Mouse (Mus musculus) layer of hippocampus, adult 9-11 months (tissue): Measurements from ENCODE around the gene Mboat7.
"Not testable (repeated sequence)": the region's sequence is repeated elsewhere in the genome, so short reads cannot be mapped to it uniquely, and the experiment has no call there.

Source experiments
- DNase-seq: peaks from one replicate; pipeline ENCODE4 v3.0.0; 2022

Gene Mboat7

DNA sequence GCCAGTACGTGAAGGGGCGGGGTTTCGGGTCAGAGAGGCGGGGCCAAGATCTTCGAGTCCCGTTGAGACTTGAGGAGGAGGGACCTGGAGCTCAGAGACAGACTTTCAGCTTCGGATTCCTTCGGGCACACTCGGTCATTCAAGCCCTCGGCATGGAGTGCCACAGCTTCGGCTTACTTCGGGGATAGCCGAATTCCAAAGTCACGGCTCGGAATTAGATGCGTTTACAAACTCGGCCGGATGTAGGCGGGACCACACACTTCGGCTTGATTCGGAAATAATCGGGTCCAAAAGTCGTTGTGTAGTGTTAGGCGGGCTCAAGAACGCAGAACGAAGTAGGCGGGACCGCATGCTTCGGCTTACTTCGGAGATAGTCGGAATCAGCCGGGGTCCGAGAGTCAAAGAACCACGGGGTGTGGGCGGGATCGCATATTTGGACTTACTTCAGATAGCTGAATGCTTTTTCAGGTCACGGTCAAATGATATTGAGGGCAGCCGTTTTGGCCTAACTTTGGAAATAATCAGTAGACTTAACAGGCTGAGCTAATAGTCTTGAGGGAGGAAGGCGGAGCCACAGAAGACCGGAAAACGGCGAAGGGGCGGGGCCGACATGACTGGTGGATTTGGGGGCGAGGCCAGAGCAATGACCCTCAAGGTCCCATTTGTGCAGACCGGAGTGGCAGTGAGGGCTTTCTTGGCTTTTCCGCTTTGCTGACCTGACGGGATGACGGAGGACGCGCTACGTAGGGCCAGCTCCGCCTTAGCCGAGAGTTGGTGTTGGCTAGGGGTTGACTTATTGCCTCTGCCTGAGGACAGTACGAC, at the start of gene Mboat7:
Mboat7 (minus strand) TSS at position 537 of the 822 bp plus-strand sequence.
- peak; percentile 98 for DNase-seq

DNA sequence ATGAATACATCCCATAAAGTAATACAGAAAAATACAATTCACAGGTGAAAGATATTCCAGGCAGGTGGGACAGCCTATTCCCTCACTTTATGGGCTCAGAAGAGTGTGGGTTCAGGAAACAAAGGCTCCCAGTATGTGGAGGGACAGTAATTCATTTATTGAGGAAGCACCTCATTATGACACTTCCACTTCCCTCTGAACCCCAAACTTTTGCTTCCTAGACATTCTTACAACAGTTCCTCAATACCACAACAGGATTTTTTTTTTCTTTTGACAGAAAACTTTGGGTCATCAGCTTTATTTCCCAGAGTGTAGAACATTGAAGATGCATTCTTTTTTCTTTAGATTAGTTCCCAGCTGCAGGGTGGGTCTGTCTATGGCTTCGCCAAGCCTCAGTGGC, 39.4 kb upstream of the Mboat7 start:
- DNase-seq = not testable (repeated sequence)

DNA sequence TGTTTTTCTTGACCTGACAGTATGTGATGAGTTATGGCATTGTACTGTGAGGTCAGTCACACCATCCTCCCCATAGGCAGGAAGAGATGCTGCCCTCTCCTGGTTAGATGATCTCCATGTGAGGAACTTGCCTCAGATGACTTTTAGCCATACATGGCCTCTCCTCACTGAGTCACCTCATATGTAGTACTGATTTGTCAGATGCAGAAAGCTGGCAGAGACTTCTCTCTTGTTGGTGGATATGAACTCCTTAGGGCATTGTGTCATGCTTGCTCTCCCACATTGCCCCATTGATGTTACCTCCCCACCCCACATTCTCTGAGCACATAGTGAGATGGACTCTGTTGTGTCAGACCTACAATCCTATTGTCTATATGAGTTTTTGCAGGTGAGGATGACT, 32.1 kb upstream of the Mboat7 start:
- DNase-seq = not testable (repeated sequence)

DNA sequence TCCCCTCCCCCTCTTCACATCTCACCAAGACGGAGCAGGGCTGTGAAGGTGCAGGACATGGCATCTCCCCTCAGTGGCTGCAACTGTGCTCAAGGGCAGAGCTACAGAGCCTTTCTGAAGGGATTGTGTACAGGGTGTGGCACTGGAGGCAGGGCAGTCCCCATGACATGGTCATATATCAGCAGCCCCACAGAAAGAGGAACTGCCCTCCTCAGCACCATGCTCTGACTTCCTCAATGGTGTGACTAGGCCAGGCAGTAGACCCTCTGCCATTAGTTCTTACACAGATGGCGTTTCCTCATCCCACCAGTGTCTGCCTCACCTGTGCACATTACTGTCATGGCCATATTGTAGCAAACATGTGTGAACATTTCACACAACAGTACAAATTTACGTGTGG, 26.9 kb upstream of the Mboat7 start, which contains the start of gene Pirb:
Pirb (minus strand) TSS at position 124 of the 400 bp plus-strand sequence.
- not testable (repeated sequence) for DNase-seq

DNA sequence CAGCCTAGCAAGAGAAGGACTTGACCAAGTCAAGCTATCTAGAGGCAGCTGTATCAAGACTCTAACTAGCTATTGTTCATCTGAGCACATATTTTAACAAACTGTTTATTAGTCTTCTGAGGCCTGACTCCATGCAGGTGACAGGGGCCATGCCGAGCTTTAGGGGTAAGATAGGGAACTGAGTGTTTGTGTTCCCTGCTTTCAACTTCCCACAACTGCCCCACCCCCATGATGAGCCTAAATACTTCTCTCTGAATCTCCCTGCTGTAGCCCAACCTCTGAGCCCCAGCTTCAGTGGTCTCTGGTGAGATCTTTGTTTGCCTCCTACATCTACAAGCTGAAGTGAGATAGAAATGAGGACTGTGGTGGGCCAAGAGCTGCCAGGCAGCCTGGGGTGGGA, 21.9 kb upstream of the Mboat7 start:
- no peak for DNase-seq

DNA sequence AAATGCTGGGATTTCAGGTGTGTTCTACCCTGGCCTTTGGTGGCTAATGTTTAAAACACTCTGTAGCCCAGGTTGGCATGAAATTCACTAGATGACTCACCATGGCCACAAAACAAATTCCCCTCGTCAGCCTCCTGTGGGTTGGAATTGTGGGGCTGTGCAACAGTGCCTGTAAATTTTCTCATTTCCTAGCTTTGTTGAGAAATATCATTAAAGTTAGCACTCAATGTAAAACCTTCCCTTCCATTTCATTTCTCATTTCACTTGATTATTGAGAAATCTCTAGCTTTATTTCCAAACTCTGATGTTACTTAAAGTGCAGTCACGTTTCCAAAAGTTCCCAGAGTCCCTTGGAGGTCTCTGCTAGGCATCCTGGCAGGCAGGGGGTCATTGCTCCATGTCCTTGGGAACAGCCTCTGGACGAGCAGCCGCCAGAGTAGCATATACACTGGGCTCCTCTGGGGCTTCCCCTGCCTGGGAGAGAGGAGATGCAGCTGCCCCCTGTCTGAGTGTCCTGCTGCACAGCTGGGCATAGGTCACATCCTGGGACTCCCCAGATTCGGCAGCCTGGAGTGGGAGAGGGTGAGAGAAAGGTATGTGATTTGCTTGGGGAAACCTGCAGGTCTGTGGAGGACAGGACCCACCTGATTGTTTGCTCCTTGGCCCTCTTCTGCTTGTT, 19.1 kb upstream of the Mboat7 start:
- no peak for DNase-seq

DNA sequence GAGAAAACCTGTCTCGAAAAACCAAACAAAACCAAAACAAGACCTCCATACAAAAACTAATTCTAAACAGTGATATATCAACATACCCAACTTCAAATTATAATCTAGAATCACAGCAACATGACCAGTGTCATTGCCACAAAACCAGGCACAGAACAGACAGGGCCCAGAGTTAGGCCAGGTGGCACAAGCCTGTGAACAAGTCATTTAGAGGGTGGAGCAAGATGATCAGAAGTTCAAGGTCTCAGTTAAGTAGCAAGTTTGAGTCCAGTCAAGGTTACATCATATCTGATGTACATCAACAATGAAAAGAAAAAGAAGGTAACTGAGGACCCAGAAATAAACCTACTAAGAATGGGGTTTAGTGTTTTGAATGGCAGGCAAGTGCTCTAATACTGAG, 15.7 kb upstream of the Mboat7 start:
- DNase-seq = no peak

DNA sequence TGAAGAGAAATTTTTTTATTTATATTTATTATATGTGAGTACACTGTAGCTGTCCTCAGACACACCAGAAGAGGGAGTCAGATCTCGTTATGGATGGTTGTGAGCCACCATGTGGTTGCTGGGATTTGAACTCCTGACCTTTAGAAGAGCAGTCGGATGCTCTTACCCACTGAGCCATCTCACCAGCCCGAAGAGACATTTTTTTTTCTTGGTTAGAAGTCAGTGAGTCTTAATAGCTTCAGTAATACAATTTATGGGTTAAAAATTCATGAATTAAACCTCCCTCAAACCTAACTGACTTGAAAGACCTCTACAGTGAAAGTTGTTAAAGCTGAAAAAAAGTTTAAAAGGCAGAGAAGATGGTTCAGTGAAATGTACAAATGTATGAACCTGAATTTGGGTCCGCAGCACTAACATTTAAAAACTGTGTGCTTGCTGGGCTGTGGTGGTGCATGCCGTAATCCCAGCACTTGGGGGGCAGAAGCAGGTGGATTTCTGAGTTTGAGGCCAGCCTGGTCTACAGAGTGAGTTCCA, 15.2 kb upstream of the Mboat7 start:
- DNase-seq = not testable (repeated sequence)

DNA sequence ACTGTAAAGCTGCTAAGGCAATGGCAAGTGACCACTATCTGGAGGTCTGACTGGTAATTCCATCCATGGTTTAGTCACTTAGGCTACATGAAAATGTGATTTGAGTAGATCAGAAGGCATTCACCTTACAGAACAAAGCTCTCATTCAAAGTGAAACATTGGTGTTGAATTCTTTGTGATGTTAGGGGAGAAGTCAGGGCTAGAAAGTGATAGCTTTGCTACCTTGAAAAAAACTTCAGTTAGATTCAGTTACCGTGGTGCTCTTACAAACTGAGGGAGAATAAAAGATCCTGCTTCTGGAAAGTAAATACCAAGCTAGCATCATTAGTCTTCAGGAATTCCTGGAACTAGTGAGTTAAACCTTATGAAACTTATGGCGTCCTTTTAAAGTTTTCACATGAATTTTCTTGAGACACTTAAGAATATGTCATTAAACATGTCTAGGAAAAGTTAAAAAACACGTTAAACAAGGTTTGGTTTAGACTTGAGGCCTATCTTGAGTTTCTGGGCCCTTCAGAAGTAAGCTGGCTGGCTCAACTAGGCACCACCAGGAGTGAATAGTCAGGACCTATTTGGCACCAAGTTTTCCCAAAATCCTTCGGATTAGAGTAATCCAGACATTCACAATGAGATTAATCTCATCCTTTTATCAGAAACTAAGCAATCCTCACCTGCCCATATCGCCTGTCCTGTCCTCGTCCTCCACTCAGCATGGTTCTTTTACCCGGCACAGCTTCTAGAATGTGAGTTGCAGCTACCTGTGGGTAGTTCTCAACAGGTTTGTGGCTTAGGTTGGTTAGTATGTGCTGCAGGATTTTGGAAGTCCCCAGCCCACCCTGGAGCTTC, 14.5 kb upstream of the Mboat7 start:
- no peak for DNase-seq

DNA sequence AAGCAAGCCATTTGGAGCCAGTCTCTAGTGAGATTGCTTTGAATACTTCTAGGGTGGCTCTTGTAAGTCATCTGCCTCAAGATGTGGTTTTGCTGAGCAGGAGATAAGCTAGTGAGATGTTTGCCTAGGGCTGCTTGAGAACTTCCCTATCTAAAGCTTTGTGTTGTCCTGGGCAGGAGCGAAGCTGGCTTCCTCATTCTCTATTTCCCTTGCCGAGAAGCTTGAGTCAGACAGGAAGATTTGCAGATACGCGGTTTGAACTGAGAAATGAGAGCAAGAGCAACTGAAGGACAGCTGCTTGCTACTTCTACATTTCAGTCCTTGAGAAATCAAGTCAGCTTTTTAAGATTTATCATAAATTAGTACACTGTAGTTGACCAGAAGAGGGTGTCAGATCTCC, 13.7 kb upstream of the Mboat7 start:
- DNase-seq = peak; percentile 60

DNA sequence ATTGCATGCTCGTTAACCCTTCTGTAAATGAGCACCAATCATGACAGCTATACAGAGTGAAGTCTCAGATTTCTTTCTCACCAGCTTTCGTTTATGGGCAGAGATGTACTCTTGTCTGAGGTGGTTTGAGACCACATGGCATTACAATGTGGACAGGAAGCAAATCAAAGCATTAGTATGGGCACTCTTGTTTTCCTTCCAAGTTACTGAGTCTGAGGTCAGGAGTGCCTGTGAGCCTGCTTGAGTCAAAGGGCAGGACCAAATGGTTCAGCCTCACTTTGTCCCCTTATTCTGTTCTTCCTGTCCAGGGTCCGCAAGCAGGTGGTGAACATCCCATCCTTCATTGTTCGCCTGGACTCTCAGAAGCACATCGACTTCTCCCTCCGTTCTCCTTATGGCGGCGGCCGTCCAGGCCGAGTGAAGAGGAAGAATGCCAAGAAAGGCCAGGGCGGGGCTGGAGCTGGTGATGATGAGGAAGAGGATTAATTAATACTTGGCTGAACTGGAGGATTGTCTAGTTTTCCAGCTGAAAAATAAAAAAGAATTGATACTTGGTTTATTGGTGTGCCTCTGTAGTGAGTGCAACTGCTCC, 13.1 kb upstream of the Mboat7 start:
- DNase-seq = no peak

DNA sequence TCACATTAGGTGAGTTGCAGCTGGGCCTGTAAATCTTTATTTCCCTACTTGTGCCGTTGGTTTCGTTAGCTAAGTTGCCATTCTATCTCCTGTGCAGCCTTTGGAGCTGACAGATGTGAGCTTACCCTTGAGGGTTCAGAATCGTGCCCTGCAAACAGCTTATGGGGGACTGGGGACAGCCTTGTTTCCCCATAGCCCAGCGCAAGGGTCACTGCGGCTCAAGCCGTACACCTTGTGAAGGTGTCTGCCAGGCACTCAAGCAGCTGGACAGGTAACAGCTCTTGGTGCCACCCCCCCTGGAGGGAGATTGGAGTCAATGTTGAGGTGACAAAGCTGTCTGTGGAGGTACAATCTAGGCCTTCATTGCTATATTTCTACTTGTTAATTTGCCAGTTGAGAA, 12.6 kb upstream of the Mboat7 start:
- no peak for DNase-seq

DNA sequence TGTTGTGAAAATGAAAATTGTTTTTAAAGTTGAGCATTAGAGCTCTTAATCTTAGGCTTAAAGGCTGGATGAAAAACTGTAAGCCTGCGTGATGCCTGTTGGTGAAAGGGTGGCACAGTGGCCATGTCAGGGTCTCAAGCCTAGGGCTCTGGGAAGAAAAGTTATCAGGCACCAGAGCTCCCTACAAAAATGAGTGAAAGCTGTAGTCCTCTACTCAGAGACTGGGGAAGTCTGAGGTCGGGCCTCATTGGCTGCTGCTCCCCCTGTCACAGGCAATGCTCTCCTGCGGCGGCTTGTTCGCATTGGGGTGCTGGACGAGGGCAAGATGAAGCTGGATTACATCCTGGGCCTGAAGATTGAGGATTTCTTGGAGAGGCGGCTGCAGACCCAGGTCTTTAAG, 12.1 kb upstream of the Mboat7 start:
- DNase-seq = not testable (repeated sequence)

DNA sequence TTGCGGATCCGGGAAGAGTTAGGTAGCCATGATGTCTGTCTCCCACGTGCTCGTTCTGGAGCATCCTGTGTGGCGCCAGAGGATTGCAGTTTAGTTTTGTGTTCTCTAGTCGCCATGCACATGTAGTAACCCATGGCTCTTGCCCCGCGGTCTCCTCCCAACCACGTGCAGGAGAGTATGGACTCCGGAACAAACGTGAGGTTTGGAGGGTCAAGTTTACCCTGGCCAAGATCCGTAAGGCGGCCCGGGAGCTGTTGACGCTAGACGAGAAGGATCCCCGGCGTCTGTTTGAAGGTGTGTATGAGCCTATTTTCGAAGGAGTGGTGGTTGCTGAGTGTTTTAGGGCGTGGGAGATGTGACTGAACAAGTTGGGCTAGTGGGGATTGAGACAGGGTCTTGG, 11.2 kb upstream of the Mboat7 start:
- DNase-seq = no peak

DNA sequence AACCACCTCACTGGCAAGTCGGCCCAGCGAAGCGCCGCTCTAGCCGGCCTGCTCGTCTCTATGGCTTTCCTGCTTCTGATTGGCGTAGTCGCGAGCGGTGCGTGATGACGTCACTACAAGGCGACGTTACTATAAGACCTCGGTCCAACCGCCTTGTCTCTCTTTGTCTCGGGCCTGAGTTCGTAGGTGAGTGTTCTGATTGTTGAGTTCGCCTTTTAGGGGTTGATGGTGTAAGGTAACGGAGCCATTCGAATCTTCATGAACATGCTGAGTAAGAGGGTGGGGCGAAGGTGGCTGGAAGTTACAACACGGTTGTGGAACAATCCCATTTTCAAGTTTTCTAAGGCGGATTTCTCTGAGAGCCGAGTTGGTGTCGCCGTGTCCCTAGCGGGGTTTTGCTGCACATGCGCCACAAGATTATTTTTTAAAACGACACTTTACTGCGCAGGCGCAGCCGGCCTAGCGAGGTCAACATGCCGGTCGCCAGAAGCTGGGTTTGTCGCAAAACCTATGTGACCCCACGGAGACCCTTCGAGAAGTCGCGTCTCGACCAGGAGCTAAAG, 10.6 kb upstream of the Mboat7 start, which contains the start of gene Rps9:
Rps9 (plus strand) TSS at position 115 of the 563 bp plus-strand sequence.
- peak; percentile 97 for DNase-seq

DNA sequence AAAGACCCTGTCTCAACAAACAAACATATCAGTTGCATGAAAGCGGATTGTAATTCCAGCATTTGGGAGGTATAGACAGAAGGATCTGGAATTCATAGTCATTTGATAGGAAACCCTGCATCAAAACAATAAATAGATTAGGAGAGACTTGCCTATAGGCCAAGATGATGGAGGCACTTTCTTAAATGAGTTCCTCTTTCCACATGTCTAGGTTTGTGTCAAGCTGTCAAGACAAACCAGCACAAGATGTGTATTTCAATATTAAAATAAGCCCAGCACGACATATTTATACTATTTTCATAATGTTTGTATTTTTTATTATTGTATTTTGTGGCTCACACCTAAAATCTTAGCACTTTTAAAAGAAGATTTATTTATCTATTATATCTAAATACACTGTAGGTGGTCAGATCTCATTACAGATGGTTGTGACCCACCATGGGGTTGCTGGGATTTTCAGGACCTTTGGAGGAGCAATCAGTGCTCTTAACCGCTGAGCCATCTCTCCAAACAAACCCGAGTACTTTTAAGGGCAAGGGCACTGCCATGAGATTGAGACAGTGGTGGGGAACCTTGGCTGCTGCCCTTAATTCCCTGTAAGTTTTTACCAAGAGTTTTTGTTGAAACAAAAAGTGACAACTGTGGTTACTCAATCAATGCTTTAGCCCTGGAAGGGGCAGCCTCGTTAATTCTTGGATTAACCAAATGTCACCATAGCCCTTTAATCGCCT, 10.0 kb upstream of the Mboat7 start:
- no peak for DNase-seq

DNA sequence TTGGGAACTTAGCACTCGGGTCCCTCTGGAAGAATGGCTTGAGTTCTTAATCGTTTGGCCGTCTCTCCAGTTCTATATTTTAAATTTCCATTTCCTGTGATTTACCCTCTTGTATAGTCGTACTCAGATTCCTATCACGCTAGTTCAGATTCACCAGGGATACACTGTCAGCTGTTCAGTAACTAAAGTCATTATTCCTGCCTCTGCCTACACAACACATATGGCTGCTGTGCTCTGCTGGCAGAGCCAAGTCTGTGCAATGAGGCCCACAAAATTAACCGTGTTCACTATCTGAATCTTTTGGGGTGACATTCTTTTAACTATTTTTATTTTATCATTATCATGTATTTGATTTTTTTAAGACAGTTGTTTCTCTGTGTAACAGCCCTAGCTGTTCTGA, 5.1 kb upstream of the Mboat7 start:
- DNase-seq = peak; percentile 75

DNA sequence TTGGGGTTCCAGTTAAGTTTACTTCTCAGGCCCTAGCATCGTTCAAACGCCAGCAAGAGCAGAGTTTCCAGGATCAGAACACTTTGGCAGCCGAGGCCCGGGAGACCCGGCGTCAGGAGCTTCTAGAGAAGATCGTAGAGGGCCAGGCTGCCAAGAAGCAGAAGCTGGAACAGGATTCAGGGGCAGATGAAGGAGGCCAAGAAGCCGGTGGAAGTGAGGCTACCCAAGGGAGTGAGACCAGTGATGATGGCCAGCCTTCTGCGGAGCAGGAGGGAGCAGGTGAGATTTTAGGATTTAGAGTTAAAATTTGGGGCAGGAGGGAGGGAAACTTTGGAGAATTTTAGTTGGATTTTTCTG, 1.6 kb upstream of the Mboat7 start:
- not testable (repeated sequence) for DNase-seq

DNA sequence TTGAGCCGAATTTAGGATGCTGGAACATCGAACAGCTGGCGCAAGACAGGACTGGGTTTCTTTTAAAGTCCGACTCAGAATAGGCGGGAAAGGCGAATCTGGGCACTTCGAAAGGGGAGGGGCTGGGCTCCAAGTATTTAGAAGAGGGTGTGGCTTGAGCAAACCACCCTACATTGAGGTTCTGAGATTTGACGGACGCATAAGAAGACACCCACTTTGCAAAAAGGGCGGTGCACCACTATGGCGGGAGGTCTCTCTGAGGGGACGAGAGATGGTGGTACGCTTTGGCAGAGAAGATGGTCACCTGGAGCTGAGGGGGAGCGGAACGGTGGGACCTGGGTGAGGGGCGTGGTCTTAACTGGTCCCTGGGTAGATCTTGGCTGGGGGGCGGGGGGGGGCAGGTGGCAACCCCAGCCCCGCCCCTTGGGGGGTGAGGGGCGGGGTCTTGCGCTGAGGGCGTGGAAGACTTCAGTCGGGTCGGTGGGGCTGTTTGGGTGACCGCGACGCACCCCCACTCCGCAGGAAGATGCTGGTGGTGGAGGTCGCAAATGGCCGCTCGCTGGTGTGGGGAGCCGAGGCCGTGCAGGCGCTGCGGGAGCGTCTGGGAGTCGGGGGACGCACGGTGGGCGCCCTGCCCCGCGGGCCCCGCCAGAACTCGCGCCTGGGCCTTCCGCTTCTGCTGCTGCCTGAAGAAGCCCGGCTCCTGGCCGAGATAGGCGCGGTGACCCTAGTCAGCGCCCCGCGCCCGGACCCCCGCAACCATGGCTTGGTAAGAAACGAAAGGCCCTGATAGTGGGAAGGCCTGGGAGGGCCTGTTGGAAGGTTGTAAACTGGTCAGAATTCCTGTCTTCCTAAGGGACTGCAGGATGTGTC, 989 bp upstream of the Mboat7 start:
- DNase-seq = peak; percentile 68

DNA sequence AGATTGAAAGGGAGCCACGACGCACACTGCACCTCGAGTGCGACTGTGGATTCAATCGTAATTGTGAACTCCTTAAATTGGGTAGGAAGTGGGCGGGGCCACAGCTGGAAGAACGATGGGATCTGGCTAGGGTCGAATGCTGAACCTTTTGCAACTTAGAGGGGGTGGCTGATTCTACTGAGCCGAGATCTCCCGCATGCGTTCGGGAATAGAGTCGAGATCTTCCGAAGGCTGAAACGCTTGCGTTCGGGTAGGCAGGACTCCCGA, 419 bp upstream of the Mboat7 start:
- DNase-seq = no peak
